Mouse (Mus musculus): ENCODE results near the gene Stk4. TPM values are rescaled to one million over a fixed set of nuclear protein-coding genes. Genes with fewer than 3 reads are reported as not detected.

The Stk4 gene
- total RNA-seq, 4 experiments from 2014 or later = 6.2 to 8.5 (median 7.2) TPM

DNA sequence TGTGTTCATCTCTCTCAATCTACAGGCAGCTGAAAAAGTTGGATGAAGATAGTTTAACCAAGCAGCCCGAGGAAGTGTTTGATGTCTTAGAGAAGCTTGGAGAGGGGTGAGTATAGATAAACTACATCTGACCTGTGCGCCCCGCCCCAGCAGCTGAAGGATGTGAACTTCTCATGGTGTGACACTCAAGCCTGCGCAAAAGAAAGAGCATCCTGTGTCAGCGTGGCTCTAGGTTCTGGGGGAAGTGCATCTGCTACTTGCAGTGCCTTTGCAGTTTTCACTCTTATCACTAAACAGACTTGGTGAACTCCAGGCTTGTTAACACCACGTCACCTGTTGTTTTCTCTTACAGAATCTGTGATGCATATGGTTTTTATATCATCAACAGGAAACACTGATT lies 9.4 kb downstream of the Stk4 start:
- no peak for DNase-seq (ENCODE audit: low spot score in 2 of 2)

DNA sequence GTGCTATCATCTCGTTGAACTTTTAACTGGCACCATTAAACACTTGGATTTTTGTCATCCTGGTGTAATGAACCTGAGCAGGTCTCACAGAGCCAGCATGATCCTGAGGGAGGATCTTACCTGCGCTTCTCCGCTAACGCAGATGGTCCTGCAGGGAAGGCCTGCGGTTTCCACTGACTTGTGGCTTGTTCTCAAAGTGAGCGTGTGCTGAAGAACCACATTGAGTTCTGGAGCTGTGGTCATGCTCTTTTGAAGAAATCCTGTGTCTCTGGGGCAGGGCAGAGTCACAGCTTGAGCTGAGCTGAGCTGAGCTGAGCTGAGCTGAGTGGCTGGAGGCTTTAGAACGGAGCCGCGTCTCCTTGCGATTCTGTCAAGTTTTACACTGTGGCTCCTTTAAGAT lies 11.5 kb downstream of the Stk4 start:
- no peak for DNase-seq (ENCODE audit: low spot score in 2 of 2)

GRCm38 (mm10) chr2:164082175-164082574 lies 12.1 kb downstream of the Stk4 start:
- peak; percentile 46 to 51 for DNase-seq (ENCODE audit: low spot score in 2 of 2)

- DNase-seq (ENCODE audit: low spot score in 2 of 2) = no peak
These were observed 13.7 kb downstream of the Stk4 start for GRCm38 (mm10) chr2:164083609-164084341.

GRCm38 (mm10) chr2:164084342-164084700 lies 14.2 kb downstream of the Stk4 start:
- DNase-seq (ENCODE audit: low spot score in 2 of 2) = no peak

DNA sequence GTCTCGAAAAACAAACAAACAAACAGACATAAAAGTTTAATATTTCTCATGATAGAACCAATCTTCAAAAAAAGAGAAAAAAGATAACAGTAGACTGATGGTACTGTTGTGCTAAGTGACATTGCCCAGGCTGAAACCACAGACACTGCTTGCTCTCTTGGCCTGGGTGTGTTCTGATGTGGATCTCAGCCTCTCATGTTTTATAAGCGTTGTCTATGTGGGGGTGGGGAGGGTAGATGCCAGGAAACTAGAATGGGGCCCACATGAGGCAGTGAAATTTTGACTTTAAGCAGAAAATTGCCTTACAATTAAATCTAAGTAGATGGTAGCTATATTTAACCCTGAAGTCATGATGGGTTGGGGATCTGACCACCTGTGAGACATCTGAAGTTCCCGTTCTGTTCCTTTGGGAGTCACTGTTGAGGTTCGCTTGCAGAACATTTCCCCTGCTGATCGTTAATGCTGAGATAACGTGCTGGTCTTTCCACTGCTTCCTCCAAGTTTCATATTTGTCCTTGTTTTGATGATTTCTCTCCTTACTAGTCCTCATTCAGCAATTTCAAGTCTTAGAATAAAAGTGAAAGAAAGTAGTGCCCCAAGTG lies 17.4 kb downstream of the Stk4 start:
- no peak for DNase-seq (ENCODE audit: low spot score in 2 of 2)

DNA sequence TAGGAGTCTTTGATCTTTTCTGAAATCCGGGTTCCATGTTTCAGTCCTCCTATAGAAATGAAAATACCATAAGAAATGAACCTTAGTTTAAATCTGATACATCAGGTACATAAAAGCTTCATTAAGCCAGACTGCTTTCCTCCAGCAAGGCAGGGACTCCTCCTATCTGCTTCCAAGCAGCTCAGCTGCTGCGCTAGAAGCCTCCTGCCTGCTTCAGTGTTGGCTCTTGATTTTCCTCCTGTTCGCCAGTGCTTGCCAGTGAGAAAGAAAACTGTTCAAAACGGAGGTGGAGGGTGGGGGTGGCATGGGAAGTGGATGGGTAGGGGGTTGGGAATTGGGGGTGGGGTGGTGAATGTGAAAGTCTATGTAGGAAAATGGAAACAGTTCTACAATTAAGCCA lies 19.4 kb downstream of the Stk4 start:
- no peak for DNase-seq (ENCODE audit: low spot score in 2 of 2)

- DNase-seq (ENCODE audit: low spot score in 2 of 2) = no peak
These were observed 24.0 kb downstream of the Stk4 start for GRCm38 (mm10) chr2:164094152-164094551.

DNA sequence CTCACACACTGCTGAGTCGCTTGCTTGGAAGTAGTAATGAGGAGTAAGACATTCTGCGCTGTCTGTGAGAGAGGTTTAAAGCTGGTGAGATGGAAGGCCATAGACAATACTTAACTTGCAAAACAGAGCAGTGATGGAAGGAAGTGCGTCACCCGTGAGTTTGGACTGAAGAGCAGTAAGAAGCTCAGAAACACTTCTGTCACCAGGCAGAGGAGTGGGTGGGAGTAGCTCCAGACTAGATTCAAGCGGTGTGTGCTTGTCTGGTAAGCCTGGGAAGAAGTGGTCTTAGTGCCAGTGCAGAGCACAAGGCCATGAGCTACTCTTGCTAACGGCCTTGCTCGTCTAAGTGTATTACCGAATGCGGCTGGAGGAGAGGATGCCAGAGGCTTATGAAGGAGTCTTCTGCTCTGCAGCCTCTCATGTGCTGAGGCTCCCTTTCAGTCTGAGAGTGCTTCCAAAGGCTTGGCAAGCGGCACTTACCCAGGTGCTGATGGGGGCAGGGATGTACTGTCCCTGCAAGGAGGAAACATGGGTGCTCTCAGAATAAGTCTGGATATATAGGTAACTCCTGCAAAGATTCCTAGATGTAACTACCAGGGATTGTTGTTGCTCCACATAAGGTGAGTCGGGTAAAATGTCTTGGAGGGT lies 28.6 kb downstream of the Stk4 start:
- DNase-seq (ENCODE audit: low spot score in 2 of 2) = peak in 1 of 2 experiments; percentile 38

- DNase-seq (ENCODE audit: low spot score in 2 of 2) = no peak
These were observed 31.8 kb downstream of the Stk4 start for GRCm38 (mm10) chr2:164101936-164102335.

DNA sequence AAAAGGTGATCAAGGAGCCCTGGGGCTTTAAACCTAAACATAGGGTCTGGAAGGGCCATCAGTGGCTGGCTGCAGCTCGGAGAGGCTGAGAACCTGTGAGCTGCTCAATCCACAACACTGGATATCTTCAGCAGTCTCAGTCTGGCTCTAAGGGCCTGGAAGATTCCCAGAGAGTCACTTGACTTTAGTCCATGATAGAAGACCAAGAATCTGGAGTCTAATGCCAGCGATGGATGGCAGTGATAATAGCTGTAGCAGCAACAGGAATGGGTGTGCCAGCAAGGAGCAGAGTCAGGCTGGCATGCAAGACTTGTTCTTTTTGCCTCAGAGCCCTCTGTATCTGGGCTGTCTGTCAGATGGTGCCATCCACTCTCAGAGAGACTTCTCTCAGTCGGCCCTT lies 32.2 kb downstream of the Stk4 start:
- DNase-seq (ENCODE audit: low spot score in 2 of 2) = no peak

GRCm38 (mm10) chr2:164103501-164103900 lies 33.4 kb downstream of the Stk4 start:
- DNase-seq (ENCODE audit: low spot score in 2 of 2) = peak in 1 of 2 experiments; percentile 20

DNA sequence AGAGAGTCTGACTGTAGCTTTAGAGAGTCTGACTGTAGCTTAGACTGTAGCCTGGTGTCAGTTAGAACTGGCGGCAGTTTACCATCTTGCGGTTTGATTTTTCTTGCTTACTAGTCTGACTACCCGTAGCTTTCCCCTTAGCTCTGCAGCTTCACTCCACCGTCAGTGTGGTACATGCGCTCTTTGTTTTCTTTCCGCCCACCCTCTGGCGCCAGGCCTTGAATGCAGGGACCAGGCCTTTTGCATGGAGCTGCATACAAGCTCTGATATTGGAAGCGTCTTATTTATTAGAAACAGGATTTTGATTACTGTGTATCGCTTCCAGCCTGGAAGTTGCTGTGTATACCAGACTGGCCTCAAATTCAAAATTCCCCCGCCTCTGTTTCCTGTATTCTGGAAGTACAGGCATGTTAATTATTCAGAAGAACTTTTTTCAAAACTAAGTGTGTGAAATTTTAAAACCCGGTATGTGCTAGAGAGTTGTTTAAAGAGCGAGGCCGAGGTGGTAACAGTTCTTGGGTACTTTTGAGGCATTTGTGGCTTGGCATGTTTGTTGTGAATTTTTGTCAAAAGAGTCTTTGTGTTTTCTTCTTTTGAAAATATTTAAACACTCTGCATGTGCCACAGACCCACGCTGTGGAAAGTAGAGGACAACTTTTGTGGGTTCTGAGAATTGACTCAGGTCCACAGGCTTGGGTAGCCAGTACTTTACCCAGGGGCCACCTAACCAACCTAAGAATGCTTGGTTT lies 36.3 kb downstream of the Stk4 start:
- DNase-seq (ENCODE audit: low spot score in 2 of 2) = no peak

- DNase-seq (ENCODE audit: low spot score in 2 of 2) = no peak
These were observed 37.2 kb downstream of the Stk4 start for GRCm38 (mm10) chr2:164107125-164107874.

- DNase-seq (ENCODE audit: low spot score in 2 of 2) = no peak
These were observed 38.4 kb downstream of the Stk4 start for GRCm38 (mm10) chr2:164108501-164108900.

GRCm38 (mm10) chr2:164111546-164111945 lies 41.4 kb downstream of the Stk4 start:
- no peak for DNase-seq (ENCODE audit: low spot score in 2 of 2)

DNA sequence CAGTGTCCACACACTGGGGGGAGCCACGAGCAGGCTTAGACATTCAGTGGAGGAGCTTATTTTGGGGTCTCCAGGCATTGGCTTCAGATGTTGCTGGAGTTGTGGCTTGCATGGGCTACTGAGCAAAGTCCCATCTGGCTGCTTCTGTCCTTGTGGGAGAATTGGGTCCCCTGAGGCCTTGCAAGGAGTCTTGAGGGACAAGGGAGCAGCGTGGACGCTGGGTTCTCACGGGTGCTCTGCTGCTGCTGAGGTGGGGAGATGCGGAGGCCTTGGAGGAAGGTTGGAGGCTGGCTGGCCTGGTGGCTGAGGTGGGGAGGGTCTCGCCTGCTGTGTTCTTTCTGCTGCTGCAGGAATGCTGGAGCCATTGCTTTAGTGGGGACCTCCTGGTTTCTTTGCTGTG lies 43.9 kb downstream of the Stk4 start:
- no peak for DNase-seq (ENCODE audit: low spot score in 2 of 2)

- DNase-seq (ENCODE audit: low spot score in 2 of 2) = no peak
These were observed 45.4 kb downstream of the Stk4 start for GRCm38 (mm10) chr2:164115531-164115930.

- DNase-seq (ENCODE audit: low spot score in 2 of 2) = no peak
These were observed 49.4 kb downstream of the Stk4 start for GRCm38 (mm10) chr2:164119503-164119902.

DNA sequence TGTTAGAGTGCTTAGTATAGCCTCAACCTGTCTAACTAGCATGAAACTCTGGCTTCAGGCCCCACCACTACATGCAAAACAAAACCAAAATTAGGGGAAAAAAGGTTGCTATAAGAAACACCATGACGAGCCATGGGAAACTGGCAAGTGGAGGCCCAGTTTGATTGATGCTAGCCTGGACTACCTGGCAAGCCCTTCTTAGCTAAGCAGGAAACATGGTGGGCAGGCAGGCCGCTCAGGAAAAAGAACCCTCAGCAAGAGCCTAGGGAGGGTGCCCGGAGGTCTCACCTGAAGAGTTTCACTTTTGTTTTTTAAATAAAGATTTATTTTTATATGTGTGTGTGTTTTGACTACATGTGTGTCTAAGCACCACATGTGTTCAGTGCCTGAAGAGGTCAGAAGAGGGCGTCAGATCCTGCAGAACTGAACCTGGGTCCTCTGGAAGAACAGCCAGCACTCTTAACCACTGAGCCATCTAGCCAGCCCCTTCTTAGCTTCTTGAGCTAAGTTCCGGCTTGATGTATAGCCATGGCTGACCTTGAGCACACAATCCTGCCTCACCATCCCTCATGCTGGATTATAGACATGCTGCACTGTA lies 53.1 kb downstream of the Stk4 start:
- DNase-seq (ENCODE audit: low spot score in 2 of 2) = no peak

DNA sequence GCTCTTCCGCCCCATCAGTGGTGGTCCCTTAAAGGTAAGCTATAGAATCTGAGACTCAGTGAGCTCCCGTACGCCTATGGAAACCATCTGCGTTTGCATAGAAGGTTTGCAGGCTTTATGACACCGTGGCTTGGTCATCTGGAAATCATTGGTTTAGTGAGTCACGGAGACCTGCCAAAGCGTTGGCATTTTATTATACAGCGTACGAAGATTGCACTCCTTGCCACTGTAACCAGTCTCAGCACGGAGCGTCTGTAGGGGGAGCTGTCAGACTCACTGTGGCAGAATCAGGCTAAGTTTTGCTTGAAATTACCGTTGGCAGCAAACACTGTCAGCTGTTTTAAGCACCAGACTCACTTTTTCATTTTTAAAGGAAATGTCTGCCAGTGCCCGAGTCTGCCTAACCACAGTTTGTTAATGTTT lies 56.4 kb downstream of the Stk4 start:
- peak in 1 of 2 experiments; percentile 25 for DNase-seq (ENCODE audit: low spot score in 2 of 2)
